Comparison of ENCODE assay signal across 25 mouse cellular contexts in genomic region chr3:149517537-149517936, GRCm38 (mm10).
DNase-seq lines count a peak whose midpoint lies in the region; ATAC-seq and TF ChIP-seq lines count a peak whose summit lies in the region.
"Had no signal": no experiment of that assay in that cellular context is flagged by ENCODE, and none has a peak within 500 bp of the region (broad histone marks: within the 10 kb centered on the region; RNA-seq: fewer than 3 reads in every experiment).

No protein-coding gene starts in this region.

- WGBS in midbrain, embryonic 11.5 days, result 30% methylated on average over 11 of the region's 11 CpGs
- 32% methylated on average over 11 of the region's 11 CpGs for WGBS in midbrain, postnatal 0 days
- WGBS in midbrain, embryonic 13.5 days, result 27% methylated on average over 11 of the region's 11 CpGs

- no peaks in the 10 kb centered on the region for H3K36me3 ChIP-seq in midbrain, embryonic 11.5 days (ENCODE audit: control insufficient read depth, insufficient read depth, low read length)
- H3K36me3 ChIP-seq in midbrain, postnatal 0 days (ENCODE audit: insufficient read depth, low read length), result no peaks in the 10 kb centered on the region
- H3K36me3 ChIP-seq in midbrain, embryonic 13.5 days, result no peaks in the 10 kb centered on the region
- H3K36me3 ChIP-seq: forebrain, embryonic 10.5 days; heart, embryonic 10.5 days; heart, embryonic 13.5 days; hindbrain, embryonic 12.5 days; hindbrain, embryonic 15.5 days had no signal

- no peak overlapping the region for H3K9ac ChIP-seq in midbrain, embryonic 11.5 days (ENCODE audit: low read length)
- H3K9ac ChIP-seq in midbrain, postnatal 0 days (replicated peaks; ENCODE audit: low read length, poor library complexity, severe bottlenecking), result no peak overlapping the region
- no peak overlapping the region for H3K9ac ChIP-seq in midbrain, embryonic 13.5 days (replicated peaks)
- H3K9ac ChIP-seq: forebrain, embryonic 13.5 days; heart, embryonic 13.5 days; hindbrain, embryonic 12.5 days; hindbrain, embryonic 15.5 days had no signal

- no peak for TF ChIP-seq CTCF in midbrain, postnatal 0 days (IDR thresholded peaks at IDR 0.05)

- H3K4me1 ChIP-seq in midbrain, embryonic 11.5 days (ENCODE audit: control insufficient read depth, insufficient read depth, low read length), result peaks cover 25% of the 10 kb centered on the region
- H3K4me1 ChIP-seq in midbrain, postnatal 0 days (ENCODE audit: insufficient read depth, low read length), result no peaks in the 10 kb centered on the region
- H3K4me1 ChIP-seq in midbrain, embryonic 13.5 days (replicated peaks), result peaks cover 30% of the 10 kb centered on the region
- H3K4me1 ChIP-seq: heart, embryonic 13.5 days had no signal

- H3K27me3 ChIP-seq in midbrain, embryonic 11.5 days (ENCODE audit: control insufficient read depth, insufficient read depth, low read length), result peaks cover 6% of the 10 kb centered on the region
- no peaks in the 10 kb centered on the region; the same call in 1 of the 2 replicates for H3K27me3 ChIP-seq in midbrain, postnatal 0 days (ENCODE audit: insufficient read depth, low read length)
- H3K27me3 ChIP-seq in midbrain, embryonic 13.5 days, result peaks cover 33% of the 10 kb centered on the region

- no peak overlapping the region for H3K4me3 ChIP-seq in midbrain, embryonic 11.5 days (ENCODE audit: low read depth, low read length)
- H3K4me3 ChIP-seq in midbrain, postnatal 0 days (ENCODE audit: low read depth, low read length), result no peak overlapping the region
- H3K4me3 ChIP-seq in midbrain, embryonic 13.5 days (replicated peaks), result no peak overlapping the region
- H3K4me3 ChIP-seq: forebrain, embryonic 10.5 days; forebrain, embryonic 13.5 days; heart, adult 2 months; heart, embryonic 10.5 days; heart, embryonic 13.5 days; hindbrain, embryonic 12.5 days; hindbrain, embryonic 15.5 days had no signal

- ATAC-seq in midbrain, embryonic 11.5 days (ENCODE audit: low FRiP score), result peak; percentile 57
- no peak for ATAC-seq in midbrain, postnatal 0 days (ENCODE audit: low FRiP score)
- ATAC-seq in midbrain, embryonic 13.5 days, result peak; percentile 34; the same call in 1 of the 2 replicates
- ATAC-seq in megakaryocyte, adult 5-6 weeks (ENCODE audit: poor library complexity, severe bottlenecking), result no peak
- ATAC-seq: activated CD4-positive, CD25-positive, alpha-beta regulatory T cell, adult 4 months; forebrain, embryonic 13.5 days; forebrain, embryonic 16.5 days had no signal

- peak; percentile 32 for DNase-seq in embryo, embryonic 10.5 days (ENCODE audit: low spot score)
- DNase-seq in embryo, embryonic 10 days (ENCODE audit: low spot score), result no peak
- peak; percentile 93 for DNase-seq in midbrain, embryonic 11.5 days (ENCODE audit: low spot score, missing footprints)
- DNase-seq in midbrain, postnatal 0 days (ENCODE audit: low spot score), result no peak
- DNase-seq in layer of hippocampus, adult 9-11 months, result no peak
- DNase-seq: adrenal gland, adult 8-10 months; adrenal gland, postnatal 25 days; cerebellum, adult 18-20 months; cerebellum, adult 9-11 months; cerebellum, postnatal 25 days; gastrocnemius, postnatal 10 days; gastrocnemius, postnatal 36 days; heart, adult 2 months; heart, postnatal 14 days; heart, postnatal 4 days had no signal

- H3K9me3 ChIP-seq in midbrain, embryonic 11.5 days (ENCODE audit: control insufficient read depth, low read length), result no peaks in the 10 kb centered on the region
- no peaks in the 10 kb centered on the region for H3K9me3 ChIP-seq in midbrain, postnatal 0 days (ENCODE audit: low read length)
- no peaks in the 10 kb centered on the region for H3K9me3 ChIP-seq in midbrain, embryonic 13.5 days
- H3K9me3 ChIP-seq: forebrain, embryonic 13.5 days; heart, embryonic 10.5 days; hindbrain, embryonic 12.5 days; hindbrain, embryonic 15.5 days had no signal

- 0 out of 2 replicates have a peak overlapping the region, but pooled peaks have one; percentile 9 for H3K4me2 ChIP-seq in midbrain, embryonic 11.5 days
- no peak overlapping the region for H3K4me2 ChIP-seq in midbrain, postnatal 0 days (ENCODE audit: low read depth, low read length, poor library complexity, severe bottlenecking)
- 0 out of 2 replicates have a peak overlapping the region, but pooled peaks have one; percentile 22 for H3K4me2 ChIP-seq in midbrain, embryonic 13.5 days (replicated peaks)
- H3K4me2 ChIP-seq: forebrain, embryonic 13.5 days; heart, embryonic 13.5 days; hindbrain, embryonic 15.5 days had no signal

- H3K27ac ChIP-seq in midbrain, embryonic 11.5 days (ENCODE audit: low read depth, low read length), result peak overlapping the region; percentile 6; the same call in 1 of the 2 replicates
- no peak overlapping the region for H3K27ac ChIP-seq in midbrain, postnatal 0 days (ENCODE audit: low read depth, low read length)
- no peak overlapping the region for H3K27ac ChIP-seq in midbrain, embryonic 13.5 days
- H3K27ac ChIP-seq: forebrain, embryonic 10.5 days; forebrain, embryonic 13.5 days; heart, adult 2 months; heart, embryonic 10.5 days; heart, embryonic 13.5 days; hindbrain, embryonic 12.5 days; hindbrain, embryonic 15.5 days had no signal

Comparison
In these comparisons a context has a peak if more than half of its experiments do, and no peak if none do; other contexts are left out.
1. DNase-seq: peak in embryo, embryonic 10.5 days (single experiment) and midbrain, embryonic 11.5 days (single experiment); none in embryo, embryonic 10 days (single experiment), midbrain, postnatal 0 days (single experiment) and layer of hippocampus, adult 9-11 months (single experiment).
2. ATAC-seq: peak in midbrain, embryonic 11.5 days (single experiment) and midbrain, embryonic 13.5 days (single experiment); none in midbrain, postnatal 0 days (single experiment) and megakaryocyte, adult 5-6 weeks (single experiment).